Comparison of ENCODE assay signal across 30 mouse cellular contexts in genomic region chr8:105618279-105618634, GRCm38 (mm10). TPM values are rescaled to one million over a fixed set of nuclear protein-coding genes. Genes with fewer than 3 reads are reported as not detected.
"Had no signal": no experiment of that assay in that cellular context is flagged by ENCODE, and none has a peak within 500 bp of the region (broad histone marks: within the 10 kb centered on the region; RNA-seq: fewer than 3 reads in every experiment).

No protein-coding gene starts in this region.

- H3K9me3 ChIP-seq: heart, embryonic 10.5 days; heart, embryonic 12.5 days; hindbrain, embryonic 10.5 days; hindbrain, embryonic 12.5 days; intestine, embryonic 15.5 days; limb, embryonic 13.5 days; limb, embryonic 15.5 days; liver, embryonic 12.5 days had no signal

- H3K27ac ChIP-seq: gastrocnemius, adult 2 months; heart, embryonic 10.5 days; hindbrain, embryonic 10.5 days; hindbrain, embryonic 12.5 days; hindbrain, embryonic 14.5 days; intestine, embryonic 15.5 days; left cerebral cortex, adult 2 months; limb, embryonic 13.5 days; limb, embryonic 15.5 days; liver, embryonic 12.5 days had no signal

- H3K27me3 ChIP-seq: heart, embryonic 12.5 days; intestine, embryonic 15.5 days; limb, embryonic 15.5 days had no signal

- H3K4me3 ChIP-seq: gastrocnemius, adult 2 months; heart, embryonic 10.5 days; heart, embryonic 12.5 days; hindbrain, embryonic 10.5 days; hindbrain, embryonic 12.5 days; intestine, embryonic 15.5 days; left cerebral cortex, adult 2 months; limb, embryonic 13.5 days; limb, embryonic 15.5 days; liver, embryonic 12.5 days had no signal

- H3K9ac ChIP-seq: heart, embryonic 12.5 days; hindbrain, embryonic 12.5 days; hindbrain, embryonic 14.5 days; intestine, embryonic 15.5 days; limb, embryonic 13.5 days; limb, embryonic 15.5 days; liver, embryonic 12.5 days had no signal

- ATAC-seq: hindbrain, embryonic 16.5 days; inflammation-experienced regulatory T-cells, adult 6 months; intestine, embryonic 15.5 days; intestine, postnatal 0 days; liver, embryonic 12.5 days had no signal

- H3K4me2 ChIP-seq: heart, embryonic 12.5 days; hindbrain, embryonic 12.5 days; hindbrain, embryonic 14.5 days; intestine, embryonic 15.5 days; limb, embryonic 13.5 days; limb, embryonic 15.5 days; liver, embryonic 12.5 days had no signal

- DNase-seq: gastrocnemius, adult 2 months; gastrocnemius, postnatal 10 days; gastrocnemius, postnatal 25 days; heart, postnatal 10 days; heart, postnatal 4 days; kidney, adult 18-20 months; kidney, adult 8-10 months; kidney, postnatal 25 days had no signal

RNA-seq across cellular contexts. Expression of gene Agrp, which starts 18.9 kb away (rescaled TPM):
- total RNA-seq: granulocyte monocyte progenitor cell, adult 5-6 weeks; heart, adult 18-20 months; heart, adult 8-10 months; heart, postnatal 10 days; heart, postnatal 25 days; heart, postnatal 4 days; layer of hippocampus, postnatal 10 days; layer of hippocampus, postnatal 25 days; left cerebral cortex, adult 2 months; left cerebral cortex, postnatal 36 days; liver, adult 2 months had no signal
- polyA plus RNA-seq: heart, embryonic 16.5 days; liver, adult 2 months; liver, embryonic 12.5 days had no signal
